Mouse (Mus musculus): Measurements from ENCODE around the gene Pfdn5. TPM values are rescaled to one million over a fixed set of nuclear protein-coding genes. Genes with fewer than 3 reads are reported as not detected.

The Pfdn5 gene
- polyA plus RNA-seq (2015; fragmentation: Nextera tagmentation; extraction: Ambion mirVana) = 321 and 336 TPM in 2 replicates

- Histone ChIP-seq H3K9me3 (ENCODE audit: control insufficient read depth, low read length) (no peaks in the 10 kb centered on the region), H3K27me3 (ENCODE audit: control insufficient read depth, insufficient read depth, low read length) (no peaks in the 10 kb centered on the region), H3K27ac (replicated peaks) (peak within 1 kb of the TSS; percentile 67), H3K4me3 (ENCODE audit: low read depth, low read length) (peak within 1 kb of the TSS; percentile 82), H3K9ac (ENCODE audit: low read length) (peak within 1 kb of the TSS; percentile 80), H3K4me2 (replicated peaks; ENCODE audit: low read depth) (peak within 1 kb of the TSS; percentile 63), H3K4me1 (replicated peaks; ENCODE audit: control insufficient read depth, insufficient read depth) (0 out of 2 replicates have a peak, but pooled peaks cover 5% of the 10 kb centered on the region), H3K36me3 (ENCODE audit: control insufficient read depth, insufficient read depth, low read length) (no peaks in the 10 kb centered on the region; the same call in 1 of the 2 replicates)
- WGBS = under 1% methylated on average over 39 of the region's 40 CpGs
- ATAC-seq (ENCODE audit: low FRiP score, low TSS enrichment) = peak; percentile 89
- peak; percentile 90 for DNase-seq (ENCODE audit: low spot score)
- TF ChIP-seq EP300 (optimal IDR thresholded peaks at IDR 0.05) (no peak), CTCF (IDR thresholded peaks at IDR 0.05; ENCODE audit: low read depth) (peak; percentile 63)
Measured at GRCm38 (mm10) chr15:102326022-102326576, at the start of gene Pfdn5. Pfdn5 (plus strand) TSS chr15:102326116.

- Histone ChIP-seq H3K9ac (ENCODE audit: low read length) (peak overlapping the region; percentile 80), H3K27me3 (ENCODE audit: control insufficient read depth, insufficient read depth, low read length) (no peaks in the 10 kb centered on the region), H3K9me3 (ENCODE audit: control insufficient read depth, low read length) (no peaks in the 10 kb centered on the region), H3K4me1 (replicated peaks; ENCODE audit: control insufficient read depth, insufficient read depth) (peaks cover 9% of the 10 kb centered on the region; the same call in 1 of the 2 replicates), H3K36me3 (ENCODE audit: control insufficient read depth, insufficient read depth, low read length) (peaks cover 7% of the 10 kb centered on the region; the same call in 1 of the 2 replicates), H3K4me2 (replicated peaks; ENCODE audit: low read depth) (peak overlapping the region; percentile 74), H3K4me3 (ENCODE audit: low read depth, low read length) (peak overlapping the region; percentile 80), H3K27ac (replicated peaks) (peak overlapping the region; percentile 94; the same call in 1 of the 2 replicates)
- ATAC-seq (ENCODE audit: low FRiP score, low TSS enrichment) = no peak
- WGBS = 38% methylated on average over 7 of the region's 7 CpGs
- TF ChIP-seq EP300 (optimal IDR thresholded peaks at IDR 0.05) (no peak), CTCF (IDR thresholded peaks at IDR 0.05; ENCODE audit: low read depth) (no peak)
- DNase-seq (ENCODE audit: low spot score) = no peak
Measured at GRCm38 (mm10) chr15:102278726-102279091, 47.2 kb upstream of the Pfdn5 start.

- no peaks in the 10 kb centered on the region for H3K9me3 ChIP-seq (ENCODE audit: control insufficient read depth, low read length)
- peak; percentile 95 for DNase-seq (ENCODE audit: low spot score)
- H3K4me2 ChIP-seq (replicated peaks; ENCODE audit: low read depth) = peak within 1 kb of the TSS; percentile 74
- H3K27ac ChIP-seq (replicated peaks) = peak within 1 kb of the TSS; percentile 94
- H3K4me1 ChIP-seq (replicated peaks; ENCODE audit: control insufficient read depth, insufficient read depth) = peaks cover 9% of the 10 kb centered on the region; the same call in 1 of the 2 replicates
- peak within 1 kb of the TSS; percentile 80 for H3K9ac ChIP-seq (ENCODE audit: low read length)
- TF ChIP-seq CTCF (IDR thresholded peaks at IDR 0.05; ENCODE audit: low read depth) (peak; percentile 55), EP300 (optimal IDR thresholded peaks at IDR 0.05) (peak; percentile 67)
- peaks cover 7% of the 10 kb centered on the region; the same call in 1 of the 2 replicates for H3K36me3 ChIP-seq (ENCODE audit: control insufficient read depth, insufficient read depth, low read length)
- under 1% methylated on average over 54 of the region's 65 CpGs for WGBS
- ATAC-seq (ENCODE audit: low FRiP score, low TSS enrichment) = peak; percentile 93
- H3K4me3 ChIP-seq (ENCODE audit: low read depth, low read length) = peak within 1 kb of the TSS; percentile 80
- no peaks in the 10 kb centered on the region for H3K27me3 ChIP-seq (ENCODE audit: control insufficient read depth, insufficient read depth, low read length)
Measured at GRCm38 (mm10) chr15:102279092-102279782, 46.7 kb upstream of the Pfdn5 start, which contains the start of gene Mfsd5. Mfsd5 (plus strand) TSS chr15:102279454.

GRCm38 (mm10) chr15:102279783-102280520, 46.0 kb upstream of the Pfdn5 start:
- Histone ChIP-seq H3K4me1 (replicated peaks; ENCODE audit: control insufficient read depth, insufficient read depth) (peaks cover 9% of the 10 kb centered on the region; the same call in 1 of the 2 replicates), H3K4me3 (ENCODE audit: low read depth, low read length) (peak overlapping the region; percentile 80), H3K27me3 (ENCODE audit: control insufficient read depth, insufficient read depth, low read length) (no peaks in the 10 kb centered on the region), H3K27ac (replicated peaks) (peak overlapping the region; percentile 94), H3K9ac (ENCODE audit: low read length) (peak overlapping the region; percentile 80), H3K4me2 (replicated peaks; ENCODE audit: low read depth) (peak overlapping the region; percentile 74), H3K36me3 (ENCODE audit: control insufficient read depth, insufficient read depth, low read length) (peaks cover 7% of the 10 kb centered on the region; the same call in 1 of the 2 replicates), H3K9me3 (ENCODE audit: control insufficient read depth, low read length) (no peaks in the 10 kb centered on the region)
- DNase-seq (ENCODE audit: low spot score) = peak; percentile 39
- 18% methylated on average over 13 of the region's 13 CpGs for WGBS
- peak; percentile 18 for ATAC-seq (ENCODE audit: low FRiP score, low TSS enrichment)
- no peak for TF ChIP-seq CTCF (IDR thresholded peaks at IDR 0.05; ENCODE audit: low read depth)
- TF ChIP-seq EP300 (optimal IDR thresholded peaks at IDR 0.05) = no peak

- Histone ChIP-seq H3K9ac (ENCODE audit: low read length) (no peak overlapping the region), H3K4me2 (replicated peaks; ENCODE audit: low read depth) (peak overlapping the region; percentile 74; the same call in 1 of the 2 replicates), H3K9me3 (ENCODE audit: control insufficient read depth, low read length) (no peaks in the 10 kb centered on the region), H3K27me3 (ENCODE audit: control insufficient read depth, insufficient read depth, low read length) (no peaks in the 10 kb centered on the region), H3K27ac (replicated peaks) (no peak overlapping the region; the same call in 1 of the 2 replicates), H3K36me3 (ENCODE audit: control insufficient read depth, insufficient read depth, low read length) (peaks cover 7% of the 10 kb centered on the region; the same call in 1 of the 2 replicates), H3K4me3 (ENCODE audit: low read depth, low read length) (no peak overlapping the region), H3K4me1 (replicated peaks; ENCODE audit: control insufficient read depth, insufficient read depth) (peaks cover 9% of the 10 kb centered on the region; the same call in 1 of the 2 replicates)
- no peak for ATAC-seq (ENCODE audit: low FRiP score, low TSS enrichment)
- no peak for TF ChIP-seq EP300 (optimal IDR thresholded peaks at IDR 0.05)
- no peak for TF ChIP-seq CTCF (IDR thresholded peaks at IDR 0.05; ENCODE audit: low read depth)
- no peak for DNase-seq (ENCODE audit: low spot score)
- WGBS = 95% methylated on average over 18 of the region's 19 CpGs
Measured at GRCm38 (mm10) chr15:102280623-102281022, 45.3 kb upstream of the Pfdn5 start.

Data from stomach, postnatal 0 days (tissue).